Mouse (Mus musculus) heart, embryonic 16.5 days (tissue): Measurements from ENCODE around the gene Ndufs2. TPM values are rescaled to one million over a fixed set of nuclear protein-coding genes. Genes with fewer than 3 reads are reported as not detected.

ENCODE experiments used
- ATAC-seq: fragments of 200-750 bp; cut with Nextera tagmentation; replicated peaks from 2 replicates; pipeline ENCODE4 v1.8.0; 2017; ENCODE audit warnings: moderate number of reproducible peaks; ENCODE audit not compliant: insufficient read depth, low FRiP score; ENCODE audit errors: extremely low read depth
- H3K27ac ChIP-seq: fragments of 300-500 bp; sonication (generic); 2 replicates; pipeline ENCODE4 v1.5.1; 2014; ENCODE audit warnings: mild to moderate bottlenecking, low read length, control low read depth, moderate library complexity
- H3K27me3 ChIP-seq: fragments of 300-500 bp; sonication (generic); 2 replicates; pipeline ENCODE4 v1.6.1; 2014; ENCODE audit warnings: low read length, mixed read lengths; ENCODE audit not compliant: control insufficient read depth, insufficient read depth
- H3K36me3 ChIP-seq: fragments of 300-500 bp; sonication (generic); 2 replicates; pipeline ENCODE4 v1.6.1; 2014; ENCODE audit not compliant: control insufficient read depth, insufficient read depth
- H3K4me1 ChIP-seq: fragments of 300-500 bp; sonication (generic); 2 replicates; pipeline ENCODE4 v1.6.1; 2014; ENCODE audit warnings: low read length, mixed read lengths; ENCODE audit not compliant: control insufficient read depth, insufficient read depth
- H3K4me2 ChIP-seq: fragments of 300-500 bp; sonication (generic); 2 replicates; pipeline ENCODE4 v1.6.1; 2014; ENCODE audit warnings: low read depth, mild to moderate bottlenecking, control low read depth, low read length
- H3K4me3 ChIP-seq: fragments of 300-500 bp; sonication (generic); 2 replicates; pipeline ENCODE4 v1.5.1; 2014; ENCODE audit warnings: mild to moderate bottlenecking, control low read depth, low read length
- H3K9ac ChIP-seq: fragments of 300-500 bp; sonication (generic); 2 replicates; pipeline ENCODE4 v1.6.1; 2014; ENCODE audit warnings: low read length, control low read depth
- H3K9me3 ChIP-seq: fragments of 300-500 bp; sonication (generic); replicated peaks from 2 replicates; pipeline ENCODE4 v1.6.1; 2016; ENCODE audit warnings: low read length; ENCODE audit not compliant: control insufficient read depth
- WGBS: fragments of 180-500 bp; shearing (Covaris S2); extraction: QIAGEN DNeasy Blood & Tissue Kit; methylation state at CpG from one replicate; pipeline ENCODE4 v1.1.7; 2014; 5-methylcytosine and 5-hydroxymethylcytosine counted together
- polyA plus RNA-seq: library from polyadenylated mRNA; unstranded; fragments of >200 nt; fragmentation: Nextera tagmentation; extraction: Ambion mirVana; gene quantifications from 2 replicates; pipeline ENCODE4 v1.2.1, GENCODE M21; 2015

Ndufs2 gene
- polyA plus RNA-seq, 1 experiment from 2014 or later: 700 TPM

DNA sequence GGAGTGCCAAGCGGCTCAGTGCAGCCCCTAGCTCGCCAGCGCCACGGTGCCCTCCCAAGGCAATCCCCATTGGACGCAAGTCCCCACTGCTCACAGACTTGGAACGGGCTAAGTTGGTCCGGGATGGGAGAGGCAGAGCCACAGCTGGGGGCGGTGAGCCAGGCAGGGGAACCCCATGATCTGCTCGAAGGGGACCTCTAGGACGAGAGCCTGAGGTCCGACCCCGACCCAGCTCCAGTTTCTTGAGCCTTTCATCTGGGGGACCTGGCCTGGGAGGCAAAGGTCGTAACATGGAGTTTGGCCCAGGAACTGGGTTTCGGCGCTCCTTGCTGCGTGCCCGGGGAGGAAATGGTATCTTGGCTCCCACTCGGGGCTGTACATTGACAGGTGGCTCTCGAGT is 35.3 kb upstream of the Ndufs2 start:
- no peak overlapping the region for H3K9ac ChIP-seq
- peak overlapping the region; percentile 75; the same call in 1 of the 2 replicates for H3K4me2 ChIP-seq
- ATAC-seq: no peak
- no peaks in the 10 kb centered on the region for H3K27me3 ChIP-seq
- H3K4me3 ChIP-seq: no peak overlapping the region
- 90% methylated on average over 19 of the region's 19 CpGs for WGBS
- peaks cover 22% of the 10 kb centered on the region for H3K36me3 ChIP-seq
- no peak overlapping the region for H3K27ac ChIP-seq
- peaks cover 20% of the 10 kb centered on the region; the same call in 1 of the 2 replicates for H3K4me1 ChIP-seq
- no peaks in the 10 kb centered on the region for H3K9me3 ChIP-seq

- no peak overlapping the region for H3K4me2 ChIP-seq
- ATAC-seq: no peak
- no peaks in the 10 kb centered on the region for H3K27me3 ChIP-seq
- H3K36me3 ChIP-seq: peaks cover 22% of the 10 kb centered on the region
- H3K4me3 ChIP-seq: no peak overlapping the region
- 0 out of 2 replicates have a peak overlapping the region, but pooled peaks have one; percentile 10 for H3K27ac ChIP-seq
- H3K9me3 ChIP-seq: no peaks in the 10 kb centered on the region
- 84% methylated on average over 20 of the region's 20 CpGs for WGBS
- H3K4me1 ChIP-seq: peaks cover 22% of the 10 kb centered on the region
- 0 out of 2 replicates have a peak overlapping the region, but pooled peaks have one; percentile 18 for H3K9ac ChIP-seq
These were observed 34.1 kb upstream of the Ndufs2 start for GRCm38 (mm10) chr1:171285096-171285892.

DNA sequence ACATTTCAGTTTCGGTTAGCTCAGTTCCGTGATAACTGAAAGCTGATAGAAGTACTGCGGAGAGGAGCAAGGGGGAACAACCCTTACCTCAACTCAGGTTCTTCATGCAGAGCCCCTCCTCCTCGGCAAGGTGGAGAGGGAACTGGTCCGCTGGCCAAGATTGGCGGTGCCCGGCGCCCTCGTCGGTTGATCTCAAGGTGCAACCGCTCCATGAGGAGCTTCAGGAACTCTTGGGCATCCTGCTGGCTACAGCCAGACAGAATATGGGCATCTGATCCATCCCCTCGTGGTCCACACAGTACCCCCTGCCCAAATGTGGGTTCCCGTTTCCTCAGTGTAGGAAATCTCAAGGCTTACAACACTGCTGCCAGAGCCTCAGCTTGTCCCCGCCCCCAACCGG is 33.3 kb upstream of the Ndufs2 start:
- peaks cover 17% of the 10 kb centered on the region for H3K36me3 ChIP-seq
- H3K27ac ChIP-seq: no peak overlapping the region
- H3K4me1 ChIP-seq: peaks cover 29% of the 10 kb centered on the region

GRCm38 (mm10) chr1:171283188-171284160 is 32.3 kb upstream of the Ndufs2 start:
- no peak overlapping the region for H3K9ac ChIP-seq
- peaks cover 29% of the 10 kb centered on the region for H3K4me1 ChIP-seq
- H3K36me3 ChIP-seq: peaks cover 14% of the 10 kb centered on the region
- H3K27ac ChIP-seq: no peak overlapping the region
- no peak for ATAC-seq
- H3K9me3 ChIP-seq: no peaks in the 10 kb centered on the region
- 84% methylated on average over 18 of the region's 18 CpGs for WGBS
- no peak overlapping the region for H3K4me3 ChIP-seq
- H3K4me2 ChIP-seq: no peak overlapping the region
- no peaks in the 10 kb centered on the region for H3K27me3 ChIP-seq

More for the DNA sequence above, 33.3 kb upstream of the Ndufs2 start:
- Histone ChIP-seq H3K4me3 (no peak overlapping the region), H3K4me2 (no peak overlapping the region), H3K9me3 (no peaks in the 10 kb centered on the region), H3K27me3 (no peaks in the 10 kb centered on the region), H3K9ac (no peak overlapping the region)
- 90% methylated on average over 15 of the region's 15 CpGs for WGBS
- no peak for ATAC-seq

DNA sequence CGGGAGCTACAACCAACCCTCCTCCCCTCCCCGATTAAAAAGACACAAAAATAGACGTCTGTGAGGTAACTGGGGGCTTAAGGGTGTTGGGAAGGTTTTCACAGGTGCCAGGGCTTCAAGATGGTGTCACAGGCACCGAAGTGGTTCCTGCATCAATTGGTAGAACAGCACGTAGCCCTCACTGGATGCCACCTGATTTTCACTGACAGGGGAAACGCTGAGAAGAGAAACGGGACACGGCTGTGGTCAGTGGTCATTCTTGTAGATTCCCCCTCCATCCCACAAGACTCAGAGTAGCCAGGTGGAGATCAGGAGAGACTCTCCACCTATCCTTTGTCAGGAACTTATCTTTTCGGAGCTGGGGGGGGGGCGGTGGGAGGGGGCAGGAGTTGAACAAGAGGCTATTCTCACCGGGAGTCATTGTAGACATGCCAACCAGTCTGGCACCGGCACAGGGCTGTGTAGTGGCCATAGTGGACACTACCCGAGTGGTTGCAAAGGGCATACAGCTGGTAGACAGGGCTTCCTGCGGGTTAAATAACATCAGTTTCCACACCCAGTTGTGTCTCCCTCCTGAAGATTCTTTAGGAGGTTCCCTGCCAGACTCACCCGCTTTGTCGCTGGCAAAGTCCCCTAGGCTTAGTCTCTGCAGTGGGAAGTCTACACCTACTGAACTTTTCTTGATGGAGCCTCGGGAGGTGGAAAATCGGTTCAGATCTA is 31.1 kb upstream of the Ndufs2 start:
- Histone ChIP-seq H3K36me3 (peaks cover 14% of the 10 kb centered on the region), H3K9ac (peak overlapping the region; percentile 74), H3K9me3 (no peaks in the 10 kb centered on the region), H3K4me1 (peaks cover 24% of the 10 kb centered on the region), H3K27ac (peak overlapping the region; percentile 79), H3K4me3 (peak overlapping the region; percentile 86), H3K4me2 (peak overlapping the region; percentile 92), H3K27me3 (no peaks in the 10 kb centered on the region)
- no peak for ATAC-seq
- 70% methylated on average over 18 of the region's 18 CpGs for WGBS

DNA sequence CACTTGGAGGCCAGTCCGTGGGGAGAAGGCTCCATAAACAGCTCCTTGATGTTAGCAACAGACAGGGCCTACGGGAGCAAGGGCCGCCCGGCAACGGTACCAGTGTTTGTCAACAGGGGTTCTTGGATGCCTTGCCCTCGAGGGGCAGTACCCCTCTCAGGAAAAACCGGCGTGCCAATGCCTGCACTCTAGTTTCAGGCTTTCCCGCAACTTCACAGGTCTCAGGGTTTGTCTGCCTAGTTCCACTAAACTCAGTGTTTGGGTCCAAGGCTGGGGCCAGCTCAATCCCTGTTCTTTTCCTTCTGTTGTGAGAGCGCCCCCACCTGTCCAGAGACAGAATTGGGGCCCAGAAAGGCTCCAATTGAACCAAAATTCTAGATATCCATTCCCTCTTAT is 30.3 kb upstream of the Ndufs2 start:
- Histone ChIP-seq H3K9me3 (no peaks in the 10 kb centered on the region), H3K27ac (peak overlapping the region; percentile 79), H3K9ac (peak overlapping the region; percentile 74), H3K27me3 (no peaks in the 10 kb centered on the region), H3K4me3 (peak overlapping the region; percentile 86), H3K4me1 (peaks cover 20% of the 10 kb centered on the region), H3K4me2 (peak overlapping the region; percentile 92), H3K36me3 (peaks cover 20% of the 10 kb centered on the region)
- peak; percentile 53 for ATAC-seq
- WGBS: 0% methylated on average over 10 of the region's 10 CpGs

DNA sequence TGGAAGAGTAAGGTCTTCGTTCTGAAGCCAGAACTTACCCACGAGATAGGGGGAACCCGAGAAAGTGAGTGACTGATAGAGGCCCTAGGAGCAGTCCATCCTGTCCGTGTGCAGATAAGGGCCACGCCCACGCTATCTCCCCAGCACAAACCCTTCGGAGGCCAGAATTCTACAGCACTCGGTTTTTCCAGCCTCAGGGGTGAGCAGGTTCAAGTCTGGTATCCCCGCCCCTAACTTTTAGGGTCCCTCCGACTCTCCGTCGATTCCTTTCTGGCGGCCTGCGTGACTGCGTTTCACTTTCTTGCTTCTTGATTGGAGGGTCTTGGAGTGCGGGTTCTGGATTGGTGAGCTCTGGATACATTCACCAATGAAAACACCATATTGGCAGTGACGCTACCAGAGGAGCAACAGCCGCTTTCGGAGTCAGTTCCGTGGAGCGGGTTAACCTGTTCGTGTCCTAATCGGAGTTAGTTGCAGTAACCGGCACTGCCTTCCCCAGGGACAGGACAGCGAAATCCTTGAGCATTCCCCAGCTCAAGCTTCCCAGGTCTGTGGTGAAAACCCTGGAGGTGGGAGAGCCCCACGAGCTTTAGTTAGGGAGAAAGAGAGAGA is 29.8 kb upstream of the Ndufs2 start, which contains the start of gene Ppox:
Gene Ppox, minus strand, starts transcription at position 271 of the 612 bp plus-strand sequence.
- WGBS: under 1% methylated on average over 26 of the region's 26 CpGs
- Histone ChIP-seq H3K9me3 (no peaks in the 10 kb centered on the region), H3K4me2 (peak within 1 kb of the TSS; percentile 92), H3K9ac (peak within 1 kb of the TSS; percentile 78), H3K4me3 (peak within 1 kb of the TSS; percentile 86), H3K27me3 (no peaks in the 10 kb centered on the region), H3K27ac (peak within 1 kb of the TSS; percentile 79), H3K4me1 (peaks cover 19% of the 10 kb centered on the region), H3K36me3 (peaks cover 23% of the 10 kb centered on the region)
- ATAC-seq: peak; percentile 97

GRCm38 (mm10) chr1:171280250-171280915 is 29.2 kb upstream of the Ndufs2 start:
- Histone ChIP-seq H3K27ac (peak overlapping the region; percentile 44; the same call in 1 of the 2 replicates), H3K4me1 (peaks cover 13% of the 10 kb centered on the region), H3K4me3 (peak overlapping the region; percentile 86), H3K9ac (peak overlapping the region; percentile 78), H3K9me3 (no peaks in the 10 kb centered on the region), H3K36me3 (peaks cover 26% of the 10 kb centered on the region), H3K27me3 (no peaks in the 10 kb centered on the region), H3K4me2 (peak overlapping the region; percentile 92)
- 2% methylated on average over 25 of the region's 25 CpGs for WGBS
- ATAC-seq: peak; percentile 2; the same call in 1 of the 2 replicates
